Mouse (Mus musculus) induced T-regulatory cell, adult 2 months (primary cell): Measurements from ENCODE around the gene Adarb1.

Source experiments
- DNase-seq: peaks from one replicate; pipeline ENCODE4 v3.0.0-alpha.2; 2012; ENCODE audit warnings: low read depth

Gene Adarb1

GRCm38 (mm10) chr10:77418138-77418537 is at the start of gene Adarb1:
Gene Adarb1 (minus strand): TSS chr10:77418270.
- DNase-seq = peak; percentile 94

DNA sequence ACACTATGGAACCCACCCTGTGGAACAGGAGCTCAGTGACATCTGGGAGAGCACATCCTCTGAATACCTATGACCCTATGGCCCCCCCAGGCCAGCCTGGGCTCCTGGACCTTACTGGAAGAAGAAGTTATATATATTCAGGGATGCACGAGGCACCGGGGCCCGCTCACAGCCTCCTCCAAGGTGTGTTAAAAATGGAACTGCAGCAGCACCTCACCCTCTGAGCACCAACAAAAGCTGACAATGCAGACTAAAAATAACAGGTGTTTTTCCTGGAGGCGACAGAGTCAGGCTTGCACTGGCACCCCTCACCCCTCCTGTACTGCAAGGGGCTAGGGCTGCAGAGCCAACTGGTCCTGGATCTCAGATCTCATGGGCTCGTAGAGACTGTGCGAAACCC is 49.3 kb upstream of the Adarb1 start:
- no peak for DNase-seq

DNA sequence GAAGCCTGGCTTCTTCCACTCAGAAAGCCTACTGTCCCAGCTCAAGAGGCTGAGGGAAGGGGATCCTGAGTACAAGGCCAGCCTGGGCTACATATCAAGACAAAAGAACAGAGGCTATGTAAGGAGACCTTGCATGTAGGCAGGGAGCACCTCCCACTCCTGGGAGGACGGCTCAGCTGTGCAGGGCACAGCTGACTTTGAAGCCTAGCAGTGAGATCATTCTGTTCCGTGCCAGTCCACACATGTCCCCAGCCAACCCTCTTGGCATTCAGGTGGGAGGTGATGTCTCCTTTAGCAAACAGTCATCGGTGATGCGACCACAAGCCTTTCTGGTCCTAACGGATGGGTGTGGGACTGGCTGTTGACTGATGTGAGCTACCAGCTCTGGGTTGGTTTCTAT is 47.8 kb upstream of the Adarb1 start:
- no peak for DNase-seq

GRCm38 (mm10) chr10:77464181-77464936 is 46.3 kb upstream of the Adarb1 start:
- peak; percentile 27 for DNase-seq

- DNase-seq = no peak
Observed at GRCm38 (mm10) chr10:77461161-77461560, 43.1 kb upstream of the Adarb1 start.

- no peak for DNase-seq
Observed at GRCm38 (mm10) chr10:77457701-77458100, 39.6 kb upstream of the Adarb1 start.

DNA sequence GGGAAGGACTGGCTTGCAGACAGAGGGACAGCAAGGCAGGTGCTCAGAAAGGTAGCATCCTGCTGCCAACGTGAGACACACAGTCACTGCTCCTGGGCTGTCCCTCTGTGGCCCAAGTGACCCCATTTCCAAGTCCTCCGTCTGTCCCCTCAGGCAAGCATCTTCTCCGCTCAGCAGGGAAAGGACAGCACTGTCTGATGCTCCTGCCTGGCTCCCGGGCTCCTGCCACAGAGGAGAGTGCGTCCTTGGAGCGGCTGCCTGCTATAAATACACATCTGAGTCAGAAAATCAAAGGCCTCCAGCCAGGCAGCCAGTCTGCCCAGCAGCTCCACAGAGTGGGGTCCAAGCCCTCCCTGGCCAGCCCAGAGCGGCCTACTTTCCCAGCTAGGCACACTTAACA is 38.4 kb upstream of the Adarb1 start:
- DNase-seq = no peak

DNA sequence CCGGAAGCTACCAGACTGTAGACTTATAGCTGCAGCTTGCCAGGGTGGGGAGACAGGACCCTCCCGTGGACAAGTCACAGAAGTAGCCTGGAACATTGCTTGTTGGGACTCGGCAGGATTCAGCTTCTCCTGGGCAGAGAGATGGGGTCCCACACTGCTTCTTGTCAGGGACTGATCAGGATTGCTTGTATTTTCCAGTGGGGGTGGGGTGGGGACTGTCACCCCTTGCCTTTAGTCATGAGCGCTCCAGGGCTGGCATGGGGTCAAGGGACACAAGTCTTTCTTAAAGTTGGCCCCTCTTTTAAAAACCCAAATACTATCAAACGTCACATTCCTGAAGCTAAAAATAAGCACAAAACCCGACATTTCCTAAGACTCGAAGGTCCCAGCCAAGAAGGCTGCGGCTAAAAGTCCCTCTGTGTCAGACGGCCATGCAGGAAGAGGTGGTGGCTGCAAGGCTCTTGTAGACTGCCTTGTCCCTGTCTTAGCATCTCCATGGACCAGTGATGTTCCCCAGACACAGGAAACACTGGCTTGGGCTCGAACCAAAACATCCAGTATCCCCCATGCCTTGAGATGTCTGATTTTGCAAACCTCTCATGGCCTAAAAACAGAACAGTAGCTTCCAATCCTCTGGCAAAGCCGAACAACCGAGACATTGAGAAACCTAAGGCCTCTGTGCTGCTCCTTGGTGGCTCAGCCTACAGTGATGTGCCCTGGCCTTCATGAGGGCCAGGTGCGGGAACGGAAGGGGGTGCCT is 37.4 kb upstream of the Adarb1 start:
- DNase-seq = no peak

DNA sequence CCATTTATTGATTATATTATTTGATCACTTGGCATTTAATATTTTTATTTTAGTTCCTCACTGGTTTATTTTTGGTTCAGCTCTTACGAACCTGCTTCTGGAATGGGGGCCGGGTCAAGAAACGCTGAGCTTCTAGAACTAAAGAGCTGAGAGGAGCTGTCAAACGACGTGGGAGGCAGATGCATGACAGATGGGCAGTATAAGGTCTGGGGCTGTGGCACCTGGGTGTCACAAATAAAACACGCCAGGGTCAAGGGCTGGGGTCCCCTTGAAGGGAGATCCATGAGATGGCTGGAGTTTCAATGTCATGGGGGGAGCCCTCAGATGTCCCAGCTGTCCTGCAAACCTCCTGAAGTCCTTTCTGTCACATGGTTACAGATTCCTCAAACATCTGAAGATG is 36.7 kb upstream of the Adarb1 start:
- no peak for DNase-seq

DNA sequence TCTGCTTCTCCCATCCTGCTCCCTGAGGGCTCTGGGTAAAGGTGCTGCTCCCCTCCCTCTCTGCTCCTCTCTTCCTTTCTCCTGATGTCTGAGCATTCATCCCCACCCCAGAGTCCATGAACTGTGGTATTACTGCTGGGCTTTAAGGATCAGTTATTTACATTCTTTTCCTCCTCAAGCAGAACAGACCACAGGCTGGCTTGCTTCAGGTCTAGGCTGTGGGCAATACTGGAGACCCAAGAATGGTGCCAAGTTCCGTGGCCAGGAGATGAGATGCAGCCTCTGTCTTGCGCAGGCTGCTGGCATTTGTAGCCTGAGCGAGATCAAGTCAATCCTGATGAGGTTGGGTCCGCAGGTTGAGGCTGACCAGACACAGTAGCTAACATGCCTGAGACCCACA is 33.8 kb upstream of the Adarb1 start:
- DNase-seq = no peak

DNA sequence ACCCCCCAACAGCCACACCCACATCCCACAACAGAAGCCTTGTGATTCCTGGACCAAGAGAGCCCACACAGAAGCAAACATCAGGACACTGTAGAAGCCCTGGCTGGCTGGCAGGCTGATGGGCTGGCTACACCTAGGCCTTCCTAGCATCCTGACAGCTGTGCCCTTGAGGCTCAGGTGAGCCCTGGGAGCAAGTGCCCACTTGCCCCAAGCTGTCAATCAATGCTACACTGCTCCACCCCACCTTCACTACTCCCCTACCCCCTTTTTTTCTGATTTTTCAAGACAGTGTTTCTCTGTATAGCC is 32.0 kb upstream of the Adarb1 start:
- DNase-seq = no peak

DNA sequence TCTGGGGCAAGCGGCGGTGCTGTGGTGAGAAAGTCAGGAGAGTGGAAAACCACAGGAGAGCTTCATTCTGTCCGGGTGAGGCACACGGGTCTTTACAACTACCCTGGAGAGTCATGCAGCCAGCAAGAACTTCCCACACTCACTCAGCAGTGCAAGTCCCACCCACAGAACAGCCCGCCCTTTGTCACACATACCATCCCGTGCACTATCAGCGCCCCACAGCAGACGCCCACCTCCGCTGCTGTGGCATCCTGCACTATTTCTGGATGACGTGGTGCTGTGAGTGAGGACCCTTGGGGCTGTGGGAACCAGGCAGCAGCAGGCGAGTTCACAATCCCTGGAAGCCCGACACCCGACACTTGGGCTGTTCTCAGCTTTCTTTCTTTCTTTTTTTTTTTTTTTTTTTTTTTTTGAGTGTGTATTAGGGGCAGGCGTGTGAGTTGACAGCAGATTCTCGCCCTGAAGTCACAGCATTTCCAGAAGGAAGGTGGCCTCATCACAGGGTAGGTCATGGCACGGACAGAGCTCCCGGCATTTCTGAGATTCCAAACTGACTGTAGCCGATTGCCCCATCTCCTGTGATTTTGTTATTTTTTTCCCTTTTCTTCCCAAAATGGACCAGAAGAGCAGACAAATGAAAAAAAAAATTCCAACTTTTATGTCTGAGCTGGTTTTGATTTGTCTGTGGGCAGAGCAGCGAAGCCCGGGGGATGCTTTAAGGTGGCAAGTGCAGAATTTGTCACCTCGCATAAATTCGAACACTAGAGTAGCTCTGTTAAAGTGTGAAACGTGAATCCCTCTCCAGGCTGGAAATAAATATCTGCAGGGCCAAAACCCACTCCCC is 31.5 kb upstream of the Adarb1 start:
- DNase-seq = no peak

DNA sequence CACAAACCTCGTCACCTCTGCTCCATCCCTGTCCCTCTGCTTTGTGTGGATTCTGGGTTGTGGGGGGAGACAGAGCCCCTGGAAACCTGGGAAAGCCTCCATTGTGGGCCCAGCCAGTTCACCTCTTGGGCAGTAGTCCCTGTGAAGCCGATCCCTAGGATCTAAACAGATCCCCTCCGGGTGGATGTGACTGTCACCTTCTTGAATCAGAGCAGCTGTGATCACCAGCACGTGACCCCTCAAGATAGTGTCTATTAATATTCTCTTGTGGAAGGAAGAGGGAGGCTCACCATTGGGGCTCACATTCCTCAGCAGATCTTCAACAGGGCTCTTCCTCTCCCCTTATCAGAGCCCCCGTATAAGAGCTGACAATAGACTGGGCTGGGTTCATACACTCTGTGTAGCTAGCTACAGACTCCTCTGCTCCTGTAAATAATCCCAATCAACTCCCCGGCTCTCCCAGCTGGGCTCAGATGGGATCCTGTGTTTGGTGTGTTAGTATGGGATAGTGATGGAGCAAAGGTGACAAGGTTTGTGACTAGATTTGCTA is 30.7 kb upstream of the Adarb1 start:
- DNase-seq = no peak

DNA sequence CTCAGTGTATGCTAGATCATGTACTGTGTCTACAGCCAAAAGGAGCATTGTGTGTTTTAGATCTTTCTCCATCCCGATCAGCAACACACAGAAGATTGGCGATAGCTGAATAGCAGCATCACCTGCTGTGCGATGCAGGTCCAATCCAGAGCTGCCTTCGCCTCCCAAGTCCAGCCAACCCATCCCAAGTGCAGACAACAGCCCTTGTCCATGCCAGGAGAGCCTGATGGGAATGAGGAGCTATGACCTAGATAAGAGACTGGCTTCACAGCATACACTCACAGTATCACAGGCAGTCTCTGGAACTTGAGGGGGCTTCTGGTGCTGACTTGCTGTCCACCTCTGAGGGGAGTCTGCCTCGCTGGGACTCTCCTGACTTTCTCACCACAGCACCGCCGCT is 30.1 kb upstream of the Adarb1 start:
- DNase-seq = no peak

DNA sequence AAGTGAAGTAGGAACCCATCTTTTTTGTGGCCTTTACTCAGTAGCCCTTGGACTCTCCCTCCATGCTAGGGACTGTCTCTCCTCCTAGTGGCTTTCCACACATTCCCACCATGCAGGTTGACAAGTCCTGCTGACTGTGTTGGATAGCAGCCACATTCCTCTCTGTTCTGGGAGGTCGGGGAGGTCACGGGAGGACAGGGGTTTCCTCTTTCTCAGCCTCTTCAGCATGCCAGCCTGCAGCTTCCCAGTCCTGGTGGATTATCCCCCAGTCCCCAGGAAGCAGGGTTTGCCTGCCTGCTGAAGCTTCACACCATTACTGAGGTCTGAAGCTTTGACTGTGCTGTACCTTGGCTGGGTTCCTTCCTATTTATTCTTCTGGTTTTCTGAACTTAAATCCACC is 29.7 kb upstream of the Adarb1 start:
- DNase-seq = no peak

DNA sequence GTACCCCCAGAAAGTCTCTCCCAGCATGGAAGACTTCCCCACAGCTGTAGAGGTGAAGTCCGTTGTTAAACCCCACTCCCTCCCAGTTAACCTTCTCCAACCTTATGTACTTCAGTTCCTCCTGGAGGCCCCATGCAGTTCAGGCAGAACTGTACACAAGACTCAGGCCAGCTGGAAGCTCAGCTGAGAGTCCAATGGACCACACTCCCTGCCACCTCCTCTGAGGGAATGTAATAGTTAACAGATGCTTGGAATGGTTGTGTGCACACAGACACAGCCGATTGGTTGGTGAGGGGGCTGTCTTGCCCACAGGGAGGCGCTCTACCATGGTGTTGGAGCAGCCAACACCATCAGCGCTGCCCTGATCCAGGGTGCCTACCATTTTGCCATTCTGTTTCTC is 24.2 kb upstream of the Adarb1 start:
- DNase-seq = no peak

GRCm38 (mm10) chr10:77441812-77442211 is 23.7 kb upstream of the Adarb1 start:
- no peak for DNase-seq

GRCm38 (mm10) chr10:77440841-77441755 is 23.0 kb upstream of the Adarb1 start:
- no peak for DNase-seq

GRCm38 (mm10) chr10:77440286-77440685 is 22.2 kb upstream of the Adarb1 start:
- DNase-seq = no peak

GRCm38 (mm10) chr10:77439026-77439425 is 21.0 kb upstream of the Adarb1 start:
- DNase-seq = no peak

- DNase-seq = no peak
Observed at GRCm38 (mm10) chr10:77438021-77438420, 20.0 kb upstream of the Adarb1 start.

DNA sequence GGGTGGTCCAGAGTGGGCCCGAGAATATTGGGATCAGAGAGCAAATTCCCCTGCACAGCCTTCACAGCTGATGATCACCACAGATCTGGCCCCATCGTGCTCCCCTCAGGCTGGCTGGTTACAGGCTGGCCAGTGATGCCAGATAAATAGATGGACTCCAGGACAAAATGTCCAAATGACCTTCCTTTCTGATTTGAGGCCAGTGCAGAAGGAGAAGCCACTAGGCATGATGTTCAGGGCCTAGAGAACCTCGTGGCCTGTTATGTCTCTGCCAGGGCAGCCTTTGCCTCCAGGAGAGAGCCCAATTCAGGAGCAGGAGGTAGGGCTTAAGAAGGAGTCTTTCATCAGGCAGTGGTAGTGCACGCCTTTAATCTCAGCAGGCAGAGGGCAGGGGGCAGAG is 17.3 kb upstream of the Adarb1 start:
- no peak for DNase-seq
